Mouse (Mus musculus) spleen, adult 12 weeks (tissue): ENCODE results near the gene Sp9.
A peak's percentile ranks its signal among the peaks of the same experiment; 100 is the strongest.

ENCODE experiments used
- DNase-seq: peaks from one replicate; pipeline ENCODE4 v3.0.0; 2022; ENCODE audit warnings: low spot score

Gene Sp9

GRCm38 (mm10) chr2:73274119-73274920 lies 2.6 kb downstream of the Sp9 start:
- DNase-seq: no peak

- no peak for DNase-seq
Measured at GRCm38 (mm10) chr2:73275261-73276040, 3.7 kb downstream of the Sp9 start.

DNA sequence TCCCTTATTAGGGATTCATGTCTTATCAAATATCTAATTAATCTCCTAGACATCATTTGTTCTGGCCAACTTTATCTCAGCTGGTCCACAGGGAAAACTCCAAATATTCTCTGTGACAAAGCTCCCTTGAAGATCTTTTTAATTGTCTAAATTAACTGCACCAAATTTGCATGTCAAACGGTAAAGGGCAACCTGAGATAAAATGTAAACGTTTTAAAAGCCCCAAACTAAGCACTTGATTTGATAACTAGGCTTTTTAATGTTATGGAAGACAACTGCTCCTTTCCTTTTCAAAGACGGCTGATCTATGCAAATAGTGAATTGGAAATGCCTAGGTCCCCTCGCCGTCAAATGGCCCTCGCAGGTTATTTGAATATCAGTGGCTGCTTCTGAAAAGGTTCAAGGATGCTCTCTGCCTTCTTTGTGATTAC lies 4.4 kb downstream of the Sp9 start:
- DNase-seq: no peak

DNA sequence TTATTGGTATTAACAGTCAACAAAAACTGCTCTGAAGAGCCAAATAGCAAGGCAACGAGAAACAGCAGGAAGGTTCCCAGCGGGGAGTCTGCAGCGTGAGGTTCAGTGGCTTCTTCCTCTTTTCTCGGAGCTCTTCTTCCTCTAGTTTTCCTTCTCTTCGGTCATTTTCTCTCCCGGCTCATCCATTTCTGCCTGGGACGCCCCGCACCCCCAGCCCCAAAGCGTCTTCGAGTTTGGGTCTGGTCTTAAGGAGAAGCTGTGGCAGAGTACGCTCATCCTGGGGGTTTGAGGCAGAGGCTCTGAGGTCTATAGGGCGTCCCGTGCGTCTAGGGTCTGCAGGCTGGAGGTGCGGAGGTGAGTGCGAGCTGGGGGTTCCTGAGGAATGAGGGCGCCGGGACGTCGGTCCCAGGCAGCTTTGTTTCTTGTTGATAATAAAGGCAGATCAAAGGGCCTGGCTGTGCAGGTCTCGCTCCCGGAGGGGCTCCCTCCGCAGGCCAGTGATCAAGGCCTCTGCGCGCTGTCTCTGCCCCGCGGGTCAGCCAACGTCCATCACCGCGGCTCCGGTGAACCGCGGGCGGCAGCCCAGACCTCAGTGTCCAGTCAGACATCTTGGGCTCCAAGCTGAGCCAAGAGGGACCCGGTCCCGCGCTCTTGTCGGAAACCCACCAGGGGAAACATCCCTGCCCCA lies 5.4 kb downstream of the Sp9 start:
- DNase-seq: no peak

- no peak for DNase-seq
Measured at GRCm38 (mm10) chr2:73277709-73278075, 6.0 kb downstream of the Sp9 start.

GRCm38 (mm10) chr2:73278131-73278854 lies 6.6 kb downstream of the Sp9 start:
- peak; percentile 75 for DNase-seq

DNA sequence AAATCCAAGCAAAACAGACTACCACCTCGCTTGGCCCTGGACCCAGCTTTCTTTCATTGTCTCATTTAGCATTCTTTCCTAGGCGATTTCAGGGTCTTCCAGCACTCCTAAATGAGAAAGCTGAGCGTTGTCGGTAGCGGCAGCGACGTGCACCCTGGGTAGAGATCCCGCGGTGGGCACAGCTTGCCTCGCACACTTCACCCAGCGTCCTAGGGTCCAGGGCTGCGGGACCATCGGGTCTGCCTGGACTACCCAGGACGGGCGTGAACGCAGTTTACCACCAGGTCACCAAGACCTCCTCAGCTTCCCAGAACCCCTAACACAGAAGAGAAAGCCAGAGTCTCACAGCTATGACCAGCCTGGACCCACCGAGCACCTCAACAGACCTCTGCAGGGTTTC lies 7.1 kb downstream of the Sp9 start:
- DNase-seq: no peak

DNA sequence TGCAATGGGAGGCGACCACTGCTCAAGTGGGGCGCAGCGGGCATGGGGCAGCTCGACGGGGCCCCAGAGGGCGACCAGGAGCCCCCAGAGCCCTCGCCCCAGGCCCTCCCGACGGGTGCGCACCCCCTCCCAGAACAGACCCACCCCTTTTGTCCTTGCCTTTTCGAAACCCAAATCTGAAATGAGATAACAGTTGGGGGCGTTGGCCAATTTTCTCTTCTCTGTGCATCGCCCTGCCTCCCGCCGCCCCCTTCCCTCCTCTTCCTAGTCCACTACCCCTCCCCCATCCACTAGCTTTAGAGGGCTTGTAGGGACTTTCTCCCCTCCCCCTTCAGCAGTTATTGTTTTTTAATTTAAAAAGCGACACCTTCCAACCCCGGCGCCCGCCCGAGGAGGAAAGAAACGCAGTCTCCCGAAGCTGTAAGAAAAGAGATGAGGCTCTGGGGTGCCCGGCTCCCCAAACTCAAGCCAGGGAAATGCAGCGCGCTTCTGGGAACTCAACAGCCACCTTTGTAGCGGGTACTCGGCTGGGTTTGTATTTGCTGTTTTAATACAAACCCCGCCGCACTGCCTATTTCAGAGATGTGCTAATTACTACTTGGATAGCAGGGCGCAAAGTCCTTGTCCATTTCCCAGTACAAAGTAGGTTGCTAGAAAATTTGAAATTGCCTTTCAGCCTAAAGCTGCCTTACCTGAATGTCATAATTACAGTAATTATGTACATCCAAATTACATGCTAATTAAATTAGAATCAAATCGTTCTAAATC lies 7.7 kb downstream of the Sp9 start:
- DNase-seq: no peak

DNA sequence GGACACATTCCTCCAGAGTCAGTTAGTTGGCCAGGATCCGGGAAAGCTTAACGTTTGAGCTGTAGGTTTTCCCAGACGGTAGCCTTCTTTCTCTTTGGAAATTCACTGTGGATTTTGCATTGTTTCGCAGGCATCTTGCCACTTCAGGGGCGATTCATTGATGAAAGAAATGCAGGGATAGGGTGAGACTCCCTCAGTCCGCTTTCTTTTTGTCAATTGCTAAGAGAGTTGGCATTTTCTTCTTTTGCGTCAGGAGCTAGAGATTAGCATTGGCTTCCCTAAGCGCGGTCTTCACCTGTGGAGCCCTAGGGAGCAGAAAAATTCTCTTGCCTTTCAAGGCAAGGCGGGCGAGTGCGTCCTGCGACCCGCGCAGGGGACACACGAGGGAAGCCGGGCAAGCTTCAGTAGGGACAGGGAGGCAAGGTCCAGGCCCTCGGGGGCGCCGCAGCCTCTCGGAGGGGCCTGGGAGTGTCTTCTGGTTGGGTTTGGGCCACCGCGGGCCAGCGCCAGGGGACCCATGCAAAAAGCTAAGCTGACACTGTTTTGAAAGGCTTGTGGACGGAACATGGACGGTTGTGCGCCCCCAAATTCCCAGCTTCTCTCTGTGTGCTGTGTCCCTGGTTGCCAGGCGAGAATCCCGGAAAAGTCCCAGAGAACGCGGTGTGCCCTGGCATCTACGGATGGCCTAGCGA lies 8.8 kb downstream of the Sp9 start:
- no peak for DNase-seq

DNA sequence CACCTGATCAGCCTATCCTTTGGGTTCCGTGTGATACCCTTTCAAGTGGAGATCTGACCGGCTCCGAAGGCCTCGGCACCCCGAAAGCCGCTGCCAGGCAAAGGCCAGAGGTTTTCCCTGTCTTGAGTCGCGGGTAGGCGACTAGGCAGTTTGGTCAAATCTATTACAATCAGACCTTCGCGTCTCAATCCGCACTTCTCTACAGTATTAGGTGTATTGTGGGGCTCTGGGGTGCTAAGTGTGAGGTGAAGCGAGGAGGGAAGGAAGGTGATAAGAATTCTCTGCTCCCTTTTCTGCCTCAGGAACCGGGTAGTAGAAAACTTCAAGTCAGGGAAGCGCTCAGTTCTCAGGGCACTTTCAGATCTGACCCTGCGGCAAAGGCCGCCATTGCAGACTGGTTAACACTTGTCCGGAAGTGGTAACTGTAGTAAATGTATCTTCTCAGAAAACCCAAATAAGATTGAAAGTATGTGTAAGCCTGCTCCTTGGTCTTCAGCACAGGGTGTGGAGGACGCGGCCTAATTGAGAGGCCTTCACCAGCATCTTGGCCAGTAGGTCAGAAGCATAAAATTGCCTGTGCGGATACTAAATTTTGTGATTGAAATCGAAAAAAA lies 9.4 kb downstream of the Sp9 start:
- DNase-seq: no peak

GRCm38 (mm10) chr2:73281707-73282106 lies 10.0 kb downstream of the Sp9 start:
- no peak for DNase-seq

DNA sequence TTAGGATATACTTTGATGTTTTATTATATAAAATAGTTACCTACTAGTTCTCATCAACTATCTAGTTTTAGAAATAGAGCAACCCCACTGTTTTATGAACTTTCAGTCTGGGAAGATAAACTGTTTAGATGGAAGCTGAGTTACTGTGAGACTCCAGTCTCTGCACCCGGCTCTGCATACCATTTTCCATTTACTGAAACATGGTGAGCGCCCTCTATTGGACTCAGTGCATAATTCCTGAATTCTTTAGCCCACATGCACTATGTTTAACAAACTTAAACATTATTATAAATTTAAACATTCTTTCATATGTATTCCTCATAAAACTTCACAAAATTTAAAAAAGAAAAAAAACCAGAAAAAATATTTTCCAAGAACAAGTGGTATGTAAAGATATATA lies 13.9 kb downstream of the Sp9 start:
- no peak for DNase-seq

DNA sequence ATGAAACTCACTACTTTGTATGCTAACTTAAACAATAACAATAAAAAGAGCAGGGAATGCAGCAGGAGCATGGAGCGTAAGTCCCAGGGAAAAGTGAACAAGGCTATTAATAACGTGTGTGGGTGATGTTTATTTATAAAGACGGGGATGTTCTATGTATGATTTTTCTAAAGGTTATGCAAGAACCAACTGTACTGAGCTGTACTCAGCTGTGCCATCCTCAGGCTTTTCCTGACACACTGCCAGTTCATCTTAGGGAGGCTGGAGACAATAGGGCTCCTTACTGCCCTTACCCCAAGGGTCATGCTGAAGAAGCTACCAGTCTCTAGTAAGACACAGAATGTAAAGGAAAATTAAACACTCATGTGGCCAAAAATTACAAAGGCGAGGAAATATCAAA lies 19.4 kb downstream of the Sp9 start:
- no peak for DNase-seq

DNA sequence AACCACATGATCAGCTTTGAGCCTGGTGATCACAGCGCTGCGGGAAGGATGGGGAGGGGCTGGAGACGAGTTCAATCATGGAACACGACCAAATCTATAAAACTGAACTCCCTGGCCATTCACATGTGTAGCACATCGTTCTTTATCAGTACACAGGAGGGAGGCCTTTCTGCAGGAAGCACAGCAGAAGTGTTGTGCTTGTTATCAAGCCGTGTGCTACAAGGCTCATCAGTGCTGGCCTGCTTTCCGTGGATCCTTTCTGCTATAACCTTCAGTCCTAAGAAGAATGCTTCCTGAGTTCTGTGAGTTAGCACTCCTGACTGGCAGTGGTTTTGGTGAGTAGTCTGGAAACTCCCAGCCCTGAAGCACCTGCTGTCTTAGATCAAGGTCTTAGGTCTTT lies 23.3 kb downstream of the Sp9 start:
- no peak for DNase-seq

- DNase-seq: no peak
Measured at GRCm38 (mm10) chr2:73298154-73298553, 26.4 kb downstream of the Sp9 start.

DNA sequence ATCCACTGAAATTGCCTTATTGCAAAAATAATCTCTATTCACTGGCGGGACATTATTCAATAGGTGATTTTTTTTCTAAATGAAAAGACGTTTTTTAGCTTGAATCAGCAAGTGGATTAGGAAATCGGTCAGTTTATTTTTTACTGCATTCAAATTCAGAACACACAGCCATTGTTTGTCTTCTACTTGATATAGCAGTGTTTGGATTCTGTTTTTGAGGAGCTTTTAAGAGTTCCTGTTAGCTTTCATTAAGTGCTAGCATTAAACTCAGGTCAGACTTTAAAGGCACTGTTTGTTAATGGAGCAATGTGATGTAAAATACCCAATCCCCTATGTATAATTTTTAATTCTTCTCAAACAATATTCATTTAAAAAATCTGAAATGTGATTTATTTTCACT lies 27.1 kb downstream of the Sp9 start:
- no peak for DNase-seq

- no peak for DNase-seq
Measured at GRCm38 (mm10) chr2:73301979-73302378, 30.3 kb downstream of the Sp9 start.

GRCm38 (mm10) chr2:73302722-73303121 lies 31.0 kb downstream of the Sp9 start:
- no peak for DNase-seq

DNA sequence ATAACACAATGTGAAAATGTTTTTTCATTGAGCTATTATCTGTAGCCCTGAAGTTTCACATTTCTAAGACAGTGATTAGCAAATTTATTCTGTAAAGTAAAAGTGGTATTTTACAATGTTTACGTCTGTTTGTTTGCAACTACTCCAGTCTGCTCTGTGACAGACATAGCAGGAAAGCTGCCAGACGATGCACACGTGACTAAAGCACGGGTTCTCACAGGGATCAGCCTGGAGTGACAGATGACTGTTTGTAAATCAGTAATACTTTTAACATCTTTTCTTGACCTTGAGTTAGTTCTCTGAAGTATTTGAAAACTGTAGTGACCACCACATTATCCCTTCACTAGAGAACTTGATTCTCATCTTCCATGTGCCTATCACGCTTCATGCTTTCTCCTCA lies 32.8 kb downstream of the Sp9 start:
- DNase-seq: no peak

DNA sequence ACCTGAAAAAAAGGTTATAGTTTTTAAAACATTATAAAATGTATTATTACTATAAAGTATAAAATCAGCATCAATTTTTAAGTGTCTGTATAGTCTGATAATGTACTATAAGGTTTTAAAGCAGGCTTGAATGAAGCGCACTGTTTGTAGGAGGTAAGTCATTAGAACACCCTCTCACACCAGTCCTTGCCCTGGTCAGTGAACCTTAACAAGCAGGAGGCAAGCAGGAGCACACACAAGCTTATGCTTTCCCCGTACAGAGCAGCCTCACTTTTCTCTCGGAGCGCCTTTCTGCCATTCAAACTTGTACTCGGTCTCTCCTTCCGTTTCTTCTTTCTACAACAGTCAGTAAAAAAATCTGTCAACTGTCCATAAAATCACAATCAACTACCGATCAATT lies 34.3 kb downstream of the Sp9 start:
- no peak for DNase-seq
